Mouse (Mus musculus) thymus, adult 2 months (tissue): Measurements from ENCODE around the gene Aqp5.

Experiments used
- CTCF ChIP-seq: fragments of 200-500 bp; IDR thresholded peaks from 2 replicates; pipeline ENCODE4 v1.5.1; 2012; ENCODE audit warnings: mild to moderate bottlenecking, control low read depth, low read length, moderate library complexity, borderline replicate concordance; ENCODE audit not compliant: control insufficient read depth, poor library complexity, insufficient read depth; ENCODE audit errors: extremely low read depth
- POLR2A ChIP-seq: fragments of 200-500 bp; IDR thresholded peaks from 2 replicates; pipeline ENCODE4 v1.6.1; 2012; ENCODE audit warnings: mild to moderate bottlenecking, low read length, control low read depth, moderate library complexity; ENCODE audit not compliant: control insufficient read depth, poor library complexity, insufficient read depth; ENCODE audit errors: extremely low read depth

DNA sequence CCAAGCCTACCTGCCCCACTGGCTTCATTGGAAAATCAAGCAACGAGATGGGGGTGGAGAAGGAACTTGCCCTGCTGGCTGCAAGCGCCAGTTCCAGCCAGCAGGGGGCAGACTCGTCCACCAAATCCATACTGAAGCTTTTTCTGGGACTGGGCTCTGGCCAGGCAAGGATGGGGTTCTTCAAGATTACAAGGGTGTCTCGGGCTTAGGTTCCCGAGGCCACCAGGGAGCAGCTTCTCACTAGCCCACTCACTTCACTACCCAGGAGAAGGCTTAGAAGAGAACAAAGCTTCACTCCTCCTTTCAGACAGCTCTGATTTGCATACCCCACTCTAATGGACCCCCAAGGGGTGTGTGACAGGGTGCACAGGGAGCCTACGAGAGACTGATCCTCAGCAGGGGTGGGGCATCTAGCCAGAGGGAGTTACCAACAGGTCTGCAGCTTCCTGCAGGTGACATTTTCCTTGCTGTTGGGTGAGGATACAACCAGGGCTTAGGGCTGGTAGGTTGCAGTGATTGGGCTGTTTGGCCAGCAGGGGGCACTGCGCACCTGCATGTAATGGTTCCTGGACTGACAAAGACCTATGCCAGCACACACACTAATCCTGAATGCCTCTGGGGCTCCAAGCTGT, 5.6 kb downstream of the Aqp5 start:
- TF ChIP-seq CTCF (peak; percentile 97), POLR2A (no peak)
